Mouse (Mus musculus): ENCODE results near the gene Cyb561d1. TPM values are rescaled to one million over a fixed set of nuclear protein-coding genes. Genes with fewer than 3 reads are reported as not detected.
A peak's percentile ranks its signal among the peaks of the same experiment; 100 is the strongest.

The Cyb561d1 gene
- polyA plus RNA-seq, 1 experiment, result 8.7 TPM

- no peak for DNase-seq (ENCODE audit: low read depth)
Measured at GRCm38 (mm10) chr3:108202506-108202905, 1.5 kb upstream of the Cyb561d1 start.

DNA sequence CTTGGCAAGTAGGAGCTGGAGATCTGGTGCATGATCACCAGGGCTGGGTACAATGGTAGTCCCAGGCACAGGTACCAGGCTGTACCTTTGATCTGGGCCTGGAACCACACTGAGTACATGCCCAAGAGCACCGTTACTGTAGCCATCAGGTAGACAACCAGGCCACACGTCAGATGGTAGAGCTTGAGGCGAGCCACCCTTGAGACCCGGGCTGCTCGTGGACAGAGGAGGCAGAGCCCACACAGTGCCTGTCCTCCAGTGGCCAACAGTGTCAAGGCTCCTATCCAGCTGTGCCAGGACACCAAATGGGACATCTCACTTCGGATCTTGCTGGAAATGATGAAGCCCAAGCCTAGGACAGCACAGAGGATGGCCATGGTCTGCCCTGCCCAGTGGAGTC, 1.8 kb downstream of the Cyb561d1 start:
- TF ChIP-seq CTCF (IDR thresholded peaks at IDR 0.05; ENCODE audit: borderline replicate concordance, extremely low read depth, insufficient read depth, insufficient read length) (no peak), POLR2A (IDR thresholded peaks at IDR 0.05; ENCODE audit: borderline replicate concordance, extremely low read depth, insufficient read depth, insufficient read length, poor library complexity, severe bottlenecking) (no peak)
- no peak for DNase-seq (ENCODE audit: low read depth)

More at GRCm38 (mm10) chr3:108202506-108202905, 1.5 kb upstream of the Cyb561d1 start:
- TF ChIP-seq POLR2A (IDR thresholded peaks at IDR 0.05; ENCODE audit: borderline replicate concordance, extremely low read depth, insufficient read depth, insufficient read length, poor library complexity, severe bottlenecking) (no peak), CTCF (IDR thresholded peaks at IDR 0.05; ENCODE audit: borderline replicate concordance, extremely low read depth, insufficient read depth, insufficient read length) (no peak)

DNA sequence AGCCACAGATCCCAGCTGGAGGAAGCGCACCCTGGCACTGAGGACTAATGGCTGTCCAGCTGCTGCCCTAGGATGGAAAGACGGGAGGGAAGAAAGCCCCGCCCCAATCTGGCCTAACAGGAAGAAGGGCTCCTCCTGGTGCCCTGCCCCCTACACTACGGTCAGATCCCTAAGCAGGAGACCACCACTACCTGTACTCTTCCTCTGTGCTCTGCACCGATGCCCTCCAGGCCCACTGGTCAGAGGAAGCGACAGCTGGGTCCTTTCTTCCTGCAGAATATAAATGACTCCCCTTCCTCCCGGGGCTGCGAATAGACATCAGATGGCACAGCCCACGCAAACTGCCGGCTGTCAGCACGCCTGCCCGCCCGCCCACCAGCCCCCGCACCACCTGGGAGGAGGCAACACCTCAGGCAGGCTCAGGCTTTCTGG, 3.9 kb downstream of the Cyb561d1 start:
- TF ChIP-seq POLR2A (IDR thresholded peaks at IDR 0.05; ENCODE audit: borderline replicate concordance, extremely low read depth, insufficient read depth, insufficient read length, poor library complexity, severe bottlenecking) (no peak), CTCF (IDR thresholded peaks at IDR 0.05; ENCODE audit: borderline replicate concordance, extremely low read depth, insufficient read depth, insufficient read length) (0 out of 2 replicates have a peak, but pooled peaks have one; percentile 9)
- DNase-seq (ENCODE audit: low read depth), result peak; percentile 79

DNA sequence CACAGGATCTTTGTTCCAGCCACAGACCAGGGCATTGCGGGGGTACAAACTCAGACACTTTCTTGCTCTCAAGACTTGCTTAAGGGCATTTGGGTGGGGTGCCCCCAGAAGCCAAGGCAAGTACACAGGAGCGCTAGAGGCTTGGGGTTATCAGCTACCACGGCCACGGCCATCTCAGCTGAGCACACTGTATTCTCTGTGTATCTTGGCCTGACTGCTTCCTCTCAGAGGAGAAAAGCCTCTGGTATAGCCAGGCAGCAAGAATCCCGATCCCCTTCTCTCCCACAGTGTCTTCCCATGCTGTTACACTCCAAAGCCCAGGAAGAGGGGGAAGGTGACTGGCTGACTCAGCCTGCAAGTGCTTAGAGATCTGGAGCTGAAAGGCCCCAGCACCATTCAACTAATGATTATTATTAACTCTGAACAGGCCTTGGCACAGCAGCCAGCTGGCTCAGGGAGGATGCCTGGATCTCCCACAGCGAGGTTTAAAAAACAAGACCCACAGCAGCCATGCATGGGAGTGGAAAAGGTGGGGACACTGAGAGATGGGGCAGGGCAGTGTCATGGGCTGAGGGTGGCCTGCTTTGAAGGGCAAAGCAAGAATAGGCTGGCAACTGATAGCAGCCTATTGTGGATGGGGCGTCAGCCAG, 4.9 kb downstream of the Cyb561d1 start:
- TF ChIP-seq CTCF (IDR thresholded peaks at IDR 0.05; ENCODE audit: borderline replicate concordance, extremely low read depth, insufficient read depth, insufficient read length), result no peak
- TF ChIP-seq POLR2A (IDR thresholded peaks at IDR 0.05; ENCODE audit: borderline replicate concordance, extremely low read depth, insufficient read depth, insufficient read length, poor library complexity, severe bottlenecking), result no peak
- peak; percentile 84 for DNase-seq (ENCODE audit: low read depth)

GRCm38 (mm10) chr3:108195287-108195686, 5.7 kb downstream of the Cyb561d1 start:
- no peak for DNase-seq (ENCODE audit: low read depth)
- TF ChIP-seq POLR2A (IDR thresholded peaks at IDR 0.05; ENCODE audit: borderline replicate concordance, extremely low read depth, insufficient read depth, insufficient read length, poor library complexity, severe bottlenecking), result no peak
- TF ChIP-seq CTCF (IDR thresholded peaks at IDR 0.05; ENCODE audit: borderline replicate concordance, extremely low read depth, insufficient read depth, insufficient read length), result no peak

DNA sequence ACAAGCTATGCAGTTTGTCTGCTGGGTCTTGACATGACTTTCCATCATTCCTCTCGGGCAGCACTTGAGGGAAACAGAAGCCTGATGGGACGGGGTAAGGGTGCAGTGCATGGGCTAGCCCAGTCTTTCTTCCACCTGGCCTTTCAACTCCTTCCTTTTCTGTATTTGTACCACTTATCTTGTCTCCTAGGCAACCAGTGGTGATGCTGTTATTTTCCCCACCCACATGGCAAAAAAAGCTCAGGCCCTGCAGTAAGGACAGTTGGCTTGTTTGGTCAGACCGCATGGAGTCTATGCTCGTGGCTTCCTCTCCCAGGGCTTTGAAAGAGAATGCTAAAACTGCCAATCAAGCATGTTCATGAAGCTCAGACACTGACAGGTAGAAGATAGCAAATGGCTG, 7.3 kb downstream of the Cyb561d1 start:
- no peak for TF ChIP-seq CTCF (IDR thresholded peaks at IDR 0.05; ENCODE audit: borderline replicate concordance, extremely low read depth, insufficient read depth, insufficient read length)
- no peak for TF ChIP-seq POLR2A (IDR thresholded peaks at IDR 0.05; ENCODE audit: borderline replicate concordance, extremely low read depth, insufficient read depth, insufficient read length, poor library complexity, severe bottlenecking)
- no peak for DNase-seq (ENCODE audit: low read depth)

GRCm38 (mm10) chr3:108189897-108190296, 11.1 kb downstream of the Cyb561d1 start:
- DNase-seq (ENCODE audit: low read depth), result no peak
- TF ChIP-seq CTCF (IDR thresholded peaks at IDR 0.05; ENCODE audit: borderline replicate concordance, extremely low read depth, insufficient read depth, insufficient read length), result no peak
- TF ChIP-seq POLR2A (IDR thresholded peaks at IDR 0.05; ENCODE audit: borderline replicate concordance, extremely low read depth, insufficient read depth, insufficient read length, poor library complexity, severe bottlenecking), result no peak

DNA sequence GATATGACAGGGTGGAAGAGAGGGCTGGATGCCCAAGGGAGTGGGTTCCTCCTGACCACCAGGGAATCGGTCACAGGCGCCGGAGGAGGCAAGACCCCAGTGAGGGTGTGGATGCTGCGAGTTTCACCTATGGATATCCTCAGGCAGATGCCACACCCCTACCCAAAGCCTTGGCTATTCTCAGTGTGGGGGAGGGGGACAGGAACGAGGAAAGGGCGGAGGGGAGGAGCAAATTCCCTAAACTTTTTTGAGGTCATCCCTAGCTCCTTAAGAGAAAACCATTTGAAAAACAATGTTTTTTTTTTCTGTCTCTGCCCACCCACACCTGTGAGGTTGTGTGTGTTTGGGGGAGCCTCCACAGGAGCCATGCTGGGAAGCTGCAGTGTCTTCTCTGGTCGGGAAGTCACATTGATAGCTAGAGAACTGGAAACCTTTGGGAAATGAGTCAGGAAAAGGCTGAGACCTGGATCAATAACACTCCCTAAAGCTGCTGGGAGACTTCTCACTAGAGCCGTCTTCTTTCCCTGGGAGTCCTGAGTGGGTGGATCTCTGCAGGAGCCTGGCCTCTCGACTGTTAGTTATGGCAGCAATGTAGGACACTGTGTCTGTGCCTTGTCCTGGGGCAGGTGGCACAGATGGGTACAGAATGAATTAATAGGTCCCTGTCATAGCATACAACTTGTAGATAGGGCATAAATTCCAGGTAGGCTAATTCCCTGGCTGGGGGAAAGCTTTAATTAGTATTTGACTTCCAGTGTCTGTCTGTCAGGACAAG, 12.1 kb downstream of the Cyb561d1 start:
- no peak for DNase-seq (ENCODE audit: low read depth)
- TF ChIP-seq CTCF (IDR thresholded peaks at IDR 0.05; ENCODE audit: borderline replicate concordance, extremely low read depth, insufficient read depth, insufficient read length) (no peak), POLR2A (IDR thresholded peaks at IDR 0.05; ENCODE audit: borderline replicate concordance, extremely low read depth, insufficient read depth, insufficient read length, poor library complexity, severe bottlenecking) (no peak)

DNA sequence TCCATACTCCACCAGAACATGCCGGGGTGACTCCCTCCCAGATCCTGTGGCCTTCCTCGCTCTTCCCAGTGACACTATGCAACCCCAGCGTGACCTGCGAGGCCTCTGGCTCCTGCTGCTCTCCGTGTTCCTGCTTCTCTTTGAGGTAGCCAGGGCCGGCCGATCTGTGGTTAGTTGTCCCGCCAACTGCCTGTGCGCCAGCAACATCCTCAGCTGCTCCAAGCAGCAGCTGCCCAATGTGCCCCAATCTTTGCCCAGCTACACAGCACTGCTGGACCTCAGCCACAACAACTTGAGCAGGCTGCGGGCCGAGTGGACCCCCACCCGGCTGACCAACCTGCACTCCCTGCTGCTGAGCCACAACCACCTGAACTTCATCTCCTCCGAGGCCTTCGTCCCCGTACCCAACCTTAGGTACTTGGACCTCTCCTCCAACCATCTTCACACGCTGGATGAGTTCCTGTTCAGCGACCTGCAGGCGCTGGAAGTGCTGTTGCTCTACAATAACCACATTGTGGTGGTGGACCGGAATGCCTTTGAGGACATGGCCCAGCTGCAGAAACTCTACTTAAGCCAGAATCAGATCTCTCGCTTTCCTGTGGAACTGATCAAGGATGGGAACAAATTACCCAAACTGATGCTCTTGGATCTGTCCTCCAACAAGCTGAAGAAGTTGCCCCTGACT, 13.8 kb downstream of the Cyb561d1 start:
- TF ChIP-seq CTCF (IDR thresholded peaks at IDR 0.05; ENCODE audit: borderline replicate concordance, extremely low read depth, insufficient read depth, insufficient read length) (no peak), POLR2A (IDR thresholded peaks at IDR 0.05; ENCODE audit: borderline replicate concordance, extremely low read depth, insufficient read depth, insufficient read length, poor library complexity, severe bottlenecking) (no peak)
- no peak for DNase-seq (ENCODE audit: low read depth)

- peak; percentile 78 for DNase-seq (ENCODE audit: low read depth)
- 0 out of 2 replicates have a peak, but pooled peaks have one; percentile 8 for TF ChIP-seq POLR2A (IDR thresholded peaks at IDR 0.05; ENCODE audit: borderline replicate concordance, extremely low read depth, insufficient read depth, insufficient read length, poor library complexity, severe bottlenecking)
- TF ChIP-seq CTCF (IDR thresholded peaks at IDR 0.05; ENCODE audit: borderline replicate concordance, extremely low read depth, insufficient read depth, insufficient read length), result no peak
Measured at GRCm38 (mm10) chr3:108186098-108187047, 14.6 kb downstream of the Cyb561d1 start, which contains the start of gene Amigo1. Gene Amigo1, plus strand, starts transcription at chr3:108186335.

Measured in brain, embryonic 14.5 days (tissue).